Mouse (Mus musculus) left cerebral cortex, adult 9 months (tissue): Measurements from ENCODE around the gene Hoxc5.

Source experiments
- DNase-seq, 2 experiments: peaks; one replicate each; pipeline ENCODE4 v3.0.0; 2022; ENCODE audit warnings: low spot score in 2 of 2

Gene Hoxc5

DNA sequence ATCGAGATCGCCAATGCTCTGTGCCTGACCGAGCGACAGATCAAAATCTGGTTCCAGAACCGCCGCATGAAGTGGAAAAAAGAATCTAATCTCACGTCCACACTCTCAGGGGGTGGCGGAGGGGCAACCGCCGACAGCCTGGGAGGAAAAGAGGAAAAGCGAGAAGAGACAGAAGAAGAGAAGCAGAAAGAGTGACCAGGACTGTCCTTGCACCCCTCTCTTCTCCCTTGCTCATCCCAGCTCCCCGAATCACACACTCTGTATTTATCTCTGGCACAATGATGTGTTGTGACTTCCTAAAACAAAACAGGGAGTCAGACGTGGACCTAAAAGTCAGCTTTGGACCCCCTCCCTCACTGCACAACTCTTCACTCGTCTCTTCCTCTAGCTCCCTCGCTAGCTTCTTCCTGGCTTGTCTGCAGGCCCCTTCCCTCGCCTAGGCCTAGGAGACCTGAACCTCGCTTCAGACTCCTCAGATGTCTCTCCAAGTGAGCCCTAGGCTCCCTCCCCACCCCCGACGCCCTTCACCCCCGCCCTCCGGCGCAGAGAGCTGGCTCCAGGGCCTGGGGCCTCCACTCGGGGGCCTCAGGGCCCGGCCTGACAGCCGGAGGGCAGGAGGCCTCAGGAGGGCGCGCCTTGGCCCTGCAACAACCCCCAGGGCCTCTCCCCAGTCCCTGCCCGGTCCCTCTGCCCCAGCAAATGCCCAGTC, 43.8 kb downstream of the Hoxc5 start:
- DNase-seq: no peak

DNA sequence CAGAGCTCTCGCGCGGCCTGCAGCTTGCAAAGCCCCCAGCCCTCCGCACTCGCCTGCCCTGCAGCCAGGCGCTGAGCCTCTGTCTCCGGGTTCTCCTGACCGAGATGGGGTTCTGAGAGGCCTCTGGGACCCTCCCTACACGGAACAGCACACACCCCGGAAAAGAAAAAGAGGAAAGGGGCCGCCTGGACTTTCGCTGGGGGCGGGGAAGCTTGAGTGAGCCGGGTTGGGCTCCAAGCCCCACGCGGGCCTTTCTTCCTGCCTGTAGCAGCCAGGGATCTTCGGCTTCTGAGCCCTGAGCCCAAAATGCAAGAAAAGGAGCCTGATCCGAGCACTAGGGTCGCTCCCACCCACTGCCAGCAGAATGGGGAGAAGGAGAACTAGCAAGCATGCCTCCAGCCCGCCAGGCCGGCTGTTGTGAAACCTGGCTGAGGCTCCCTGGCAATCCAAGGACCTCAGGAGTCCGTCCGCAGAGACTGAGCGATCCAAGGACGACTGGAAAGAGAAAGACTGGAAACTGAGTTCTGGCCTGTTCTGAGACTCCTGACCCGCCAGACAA, 44.8 kb downstream of the Hoxc5 start:
- no peak for DNase-seq

DNA sequence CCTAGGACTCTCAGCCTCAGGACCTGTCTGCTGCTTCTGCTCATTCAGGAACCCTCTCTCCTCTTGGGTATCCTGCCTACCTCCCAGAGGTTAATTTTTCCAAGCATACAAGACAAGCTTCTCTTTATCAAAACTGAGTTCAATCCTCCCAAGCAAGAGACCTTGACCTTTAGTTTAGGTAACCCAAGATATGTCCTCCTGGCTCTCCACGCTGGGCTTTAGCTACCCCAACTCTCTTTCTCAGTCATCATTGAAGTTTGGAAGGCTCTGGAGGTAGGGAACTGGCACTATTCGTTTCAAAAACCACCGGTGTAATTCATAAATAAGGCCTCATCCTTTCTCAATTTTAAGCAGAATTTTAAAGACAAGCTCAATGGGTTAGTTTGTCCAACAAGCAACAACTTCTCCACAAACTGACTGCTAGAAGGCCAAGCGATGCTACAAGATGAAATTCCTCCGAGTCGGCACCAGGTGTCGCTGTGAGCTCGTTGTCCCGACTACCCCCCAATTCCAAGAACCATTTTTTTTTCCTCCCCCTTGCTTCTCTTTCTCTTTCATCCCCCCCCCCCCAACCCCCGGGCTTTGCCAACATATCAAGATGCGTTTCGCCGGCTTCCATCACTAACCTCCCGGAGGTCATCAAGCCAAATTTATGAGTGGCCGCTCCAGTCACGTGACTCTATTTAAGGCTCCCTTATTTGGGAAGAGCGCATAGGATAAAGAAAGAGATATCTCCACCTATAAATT, 46.2 kb downstream of the Hoxc5 start:
- no peak for DNase-seq

DNA sequence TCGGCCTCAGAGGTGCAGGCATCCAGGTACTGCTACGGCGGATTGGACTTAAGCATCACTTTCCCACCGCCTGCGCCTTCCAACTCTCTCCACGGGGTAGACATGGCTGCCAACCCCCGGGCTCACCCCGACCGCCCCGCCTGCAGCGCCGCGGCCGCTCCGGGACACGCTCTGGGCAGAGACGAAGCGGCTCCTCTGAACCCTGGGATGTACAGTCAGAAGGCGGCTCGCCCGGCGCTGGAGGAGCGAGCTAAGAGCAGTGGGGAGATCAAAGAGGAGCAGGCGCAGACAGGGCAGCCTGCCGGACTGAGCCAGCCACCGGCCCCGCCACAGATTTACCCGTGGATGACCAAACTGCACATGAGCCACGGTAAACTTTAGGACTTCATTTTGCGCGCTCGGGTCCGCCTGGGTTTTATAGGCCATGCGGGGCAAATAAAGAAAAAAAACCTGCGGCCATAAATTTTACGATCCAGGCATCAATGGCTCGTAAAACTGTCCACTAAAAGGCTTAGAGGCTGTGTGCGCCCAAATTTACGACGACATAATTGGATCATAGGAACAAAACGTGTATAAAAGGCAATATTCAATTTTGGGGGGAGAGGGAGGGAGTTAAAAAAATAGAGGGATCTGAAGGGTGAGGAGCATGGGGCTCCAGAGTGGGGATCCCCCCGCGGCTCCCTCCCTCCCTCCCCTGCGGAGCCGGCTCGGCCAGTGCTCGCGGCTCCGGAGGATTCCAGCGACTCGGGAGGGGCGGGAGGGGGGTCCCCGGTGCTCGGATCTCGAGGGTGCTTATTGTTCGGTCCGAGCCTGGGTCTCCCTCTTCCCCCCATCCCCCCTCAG, 47.1 kb downstream of the Hoxc5 start:
- DNase-seq: no peak

DNA sequence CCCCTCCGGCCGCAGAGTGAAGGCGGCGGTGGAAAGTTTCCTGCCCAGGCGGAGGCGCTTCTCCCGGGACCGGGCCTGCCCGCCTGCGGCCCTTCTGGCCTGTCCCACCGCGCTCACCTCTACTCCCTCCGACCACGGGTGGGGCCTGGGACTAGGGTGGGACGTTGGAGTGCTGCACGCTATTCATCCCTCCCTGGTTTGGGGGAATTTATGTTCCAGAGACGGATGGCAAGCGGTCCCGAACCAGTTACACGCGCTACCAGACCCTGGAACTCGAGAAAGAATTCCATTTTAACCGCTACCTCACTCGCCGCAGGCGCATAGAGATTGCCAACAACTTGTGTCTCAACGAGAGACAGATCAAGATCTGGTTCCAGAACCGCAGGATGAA, 47.8 kb downstream of the Hoxc5 start:
- no peak for DNase-seq

DNA sequence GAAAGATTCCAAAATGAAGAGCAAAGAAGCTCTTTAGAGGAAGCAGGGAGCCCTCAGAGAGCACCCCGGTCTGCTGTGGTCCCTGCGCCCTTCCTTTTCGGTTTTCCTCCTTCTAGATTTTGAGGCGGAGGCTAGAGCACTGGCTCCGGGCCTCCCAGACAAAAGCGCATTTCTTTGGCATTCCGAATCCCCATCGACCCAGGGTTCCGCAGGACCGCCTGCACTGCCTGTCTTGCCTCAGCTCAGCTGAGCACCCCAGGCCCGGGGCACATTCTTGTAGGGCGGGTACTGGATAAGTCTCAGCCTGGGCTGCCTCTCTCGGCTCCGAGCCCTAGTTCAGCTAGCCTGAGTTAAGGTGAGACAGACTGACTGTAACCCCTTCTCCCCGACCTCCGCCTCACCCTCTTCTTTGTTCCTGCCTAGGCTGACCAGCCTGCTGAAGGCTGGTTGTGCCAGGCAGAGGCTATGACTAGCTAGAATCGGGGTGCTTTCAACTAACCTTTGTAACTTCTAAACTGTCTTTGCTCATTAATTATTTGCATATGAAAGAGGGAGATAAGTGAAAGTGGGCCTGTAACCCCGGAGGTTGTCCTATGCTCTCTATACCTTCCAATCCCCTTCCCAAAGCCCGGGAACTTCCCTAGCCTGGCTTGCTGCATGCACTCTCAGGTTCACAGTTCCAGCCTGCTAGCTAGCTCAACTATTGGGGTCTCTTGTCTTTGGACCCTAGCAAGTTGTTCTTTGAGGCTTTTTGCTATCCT, 48.3 kb downstream of the Hoxc5 start:
- DNase-seq: no peak

DNA sequence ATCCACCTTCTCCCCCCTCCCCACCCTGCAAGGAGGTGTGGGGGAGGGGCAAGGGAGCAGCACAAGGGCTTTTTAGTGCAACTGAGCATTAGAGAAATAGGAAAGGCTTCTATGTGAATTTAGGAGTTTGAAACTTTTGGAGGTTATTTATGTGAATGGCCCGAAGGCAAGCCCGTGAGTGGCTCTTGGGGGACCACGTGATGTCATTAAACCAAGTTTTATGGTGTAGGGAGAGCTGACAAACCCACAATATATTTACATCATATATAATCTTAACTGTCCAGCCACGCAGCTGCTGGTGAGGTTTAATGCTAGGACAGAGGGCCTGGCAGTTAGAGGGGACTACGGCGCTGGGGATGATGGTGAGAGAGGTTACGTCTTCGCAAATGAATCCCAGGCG, 51.4 kb downstream of the Hoxc5 start, which contains the start of gene Hoxc4:
Gene Hoxc4, plus strand, starts transcription at position 299 of the 400 bp plus-strand sequence.
- DNase-seq: no peak

DNA sequence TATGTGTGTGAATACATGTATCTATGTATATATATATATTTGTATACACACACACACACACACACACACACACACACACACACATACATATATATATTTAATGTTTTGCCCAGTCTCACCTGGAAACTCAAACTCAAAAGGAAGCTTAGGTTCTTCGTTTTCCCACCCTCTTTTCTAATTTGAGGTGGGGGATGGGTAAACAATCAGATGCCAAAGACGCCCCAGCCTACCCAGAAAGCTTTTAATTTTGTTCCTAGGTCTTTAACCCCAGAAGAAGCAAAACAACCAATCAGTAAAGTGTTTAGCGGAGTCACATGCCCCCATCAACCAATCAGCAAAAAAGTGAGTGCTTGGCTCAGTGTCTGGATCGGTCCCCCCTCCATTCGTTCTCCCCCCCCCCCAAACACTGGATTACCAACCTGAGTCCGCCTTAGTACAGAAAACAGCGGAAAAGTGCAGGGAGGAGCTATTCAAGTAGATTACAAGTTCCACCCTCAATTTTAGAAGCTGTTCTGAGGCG, 53.7 kb downstream of the Hoxc5 start:
- no peak for DNase-seq

DNA sequence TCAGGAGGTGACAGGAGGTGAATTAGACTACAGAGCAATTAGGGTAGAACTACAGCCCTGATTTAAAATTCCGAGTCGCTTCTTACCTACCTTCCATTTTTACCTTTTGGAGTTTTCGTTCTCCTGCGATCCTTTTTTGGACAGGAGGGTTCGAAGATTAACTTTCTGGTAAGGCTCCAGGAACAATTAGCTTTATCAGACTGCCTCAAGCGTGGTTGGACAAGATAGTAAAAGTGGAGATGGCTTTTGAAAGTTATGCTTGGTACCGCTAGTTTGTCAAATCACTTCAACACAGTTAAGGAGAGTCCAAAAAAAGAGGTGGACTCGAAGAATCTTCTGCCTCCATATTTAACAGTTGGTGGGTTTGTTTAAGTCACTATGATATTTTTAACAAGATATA, 54.3 kb downstream of the Hoxc5 start:
- DNase-seq: no peak

DNA sequence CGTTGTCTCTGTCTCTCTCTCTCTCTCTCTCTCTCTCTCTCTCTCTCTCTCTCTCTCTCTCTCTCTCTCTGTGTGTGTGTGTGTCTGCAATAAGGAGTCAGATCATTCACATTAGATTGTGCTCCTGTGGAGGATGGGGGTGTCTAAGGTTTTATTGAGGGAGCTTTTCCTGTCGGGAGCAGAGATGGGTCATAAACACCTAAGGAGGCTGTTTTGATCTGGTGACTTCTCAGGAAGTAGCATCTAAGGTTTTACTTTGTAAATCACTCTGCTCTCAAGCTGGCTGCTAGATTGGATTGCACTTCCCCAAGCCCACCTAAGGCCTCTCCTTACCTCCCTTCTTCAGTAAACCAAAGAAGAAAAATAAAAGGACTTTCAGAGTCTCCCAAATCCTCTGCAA, 56.9 kb downstream of the Hoxc5 start:
- no peak for DNase-seq

DNA sequence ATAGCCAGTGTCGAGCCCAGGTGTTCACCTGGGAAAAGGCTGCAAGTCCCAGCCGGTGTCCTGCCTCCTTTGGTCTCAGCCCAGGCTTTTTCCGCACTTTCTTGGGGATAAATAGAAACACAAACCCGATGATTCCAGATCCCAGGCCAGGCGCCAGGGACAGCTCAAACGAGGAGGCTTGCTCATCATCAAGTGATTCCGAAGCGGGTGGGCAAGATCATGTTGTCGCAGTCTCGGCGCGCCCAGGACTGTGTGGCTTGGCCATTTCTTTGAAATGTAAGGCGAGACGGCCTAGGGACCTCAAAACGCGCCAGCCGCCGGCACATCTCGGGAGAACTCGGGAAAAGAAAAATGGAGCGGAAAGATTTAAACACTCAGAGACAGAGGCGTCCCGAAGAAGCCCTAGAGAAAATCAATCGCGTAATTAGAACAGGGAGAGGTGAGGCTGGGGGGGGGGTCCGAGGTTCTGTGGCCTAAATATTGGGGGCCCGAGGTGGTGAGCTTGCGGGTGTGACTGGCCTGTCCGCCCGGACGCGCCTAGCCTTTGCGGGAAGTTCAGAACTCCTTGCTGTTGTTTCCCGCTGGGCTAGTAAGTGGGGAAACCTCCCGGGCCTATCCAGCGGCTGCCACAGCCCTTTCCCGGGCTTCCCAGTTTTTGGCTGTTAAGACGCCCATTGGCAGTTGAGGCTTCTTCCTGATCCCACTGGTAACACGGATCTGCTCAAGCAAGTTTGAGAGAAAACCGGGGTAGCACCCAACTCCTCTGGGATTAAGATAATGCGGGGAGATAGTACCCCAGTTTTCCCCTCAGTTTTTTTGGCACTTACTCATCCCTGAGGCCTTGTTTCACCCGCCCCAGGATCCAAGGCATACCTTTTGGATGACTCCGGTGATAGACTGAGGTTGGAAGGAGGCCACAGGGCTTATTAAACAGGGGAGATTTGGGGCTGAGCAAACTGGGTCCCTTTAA, 60.3 kb downstream of the Hoxc5 start:
- no peak for DNase-seq

DNA sequence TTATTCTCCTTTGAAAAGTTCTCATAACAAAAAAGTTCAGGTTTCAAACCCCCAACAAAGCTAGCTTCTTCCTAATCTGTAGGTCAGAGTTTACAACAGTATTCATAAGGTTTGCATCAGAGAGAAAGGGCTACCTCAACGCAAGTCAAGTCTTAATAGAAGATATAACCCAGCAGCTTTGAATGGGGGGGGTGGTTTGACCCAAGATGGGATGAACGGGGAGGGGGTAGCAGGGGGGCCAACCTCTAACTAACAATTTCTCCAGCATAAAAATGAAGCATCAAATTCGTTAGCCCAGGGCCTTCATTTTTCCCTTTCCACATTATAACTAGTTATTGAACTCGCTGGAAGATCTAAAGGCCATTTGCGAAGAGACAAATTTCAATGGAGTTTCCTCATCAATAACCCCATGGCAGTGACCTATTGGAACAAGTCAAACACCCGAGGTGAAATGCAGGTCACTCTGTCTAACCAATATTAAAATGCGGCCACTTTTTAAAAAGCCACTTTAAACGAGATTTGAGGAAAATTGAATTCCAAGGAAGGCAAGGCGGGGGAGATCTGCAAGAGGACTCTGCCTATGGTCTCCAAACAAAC, 61.8 kb downstream of the Hoxc5 start:
- DNase-seq: no peak

DNA sequence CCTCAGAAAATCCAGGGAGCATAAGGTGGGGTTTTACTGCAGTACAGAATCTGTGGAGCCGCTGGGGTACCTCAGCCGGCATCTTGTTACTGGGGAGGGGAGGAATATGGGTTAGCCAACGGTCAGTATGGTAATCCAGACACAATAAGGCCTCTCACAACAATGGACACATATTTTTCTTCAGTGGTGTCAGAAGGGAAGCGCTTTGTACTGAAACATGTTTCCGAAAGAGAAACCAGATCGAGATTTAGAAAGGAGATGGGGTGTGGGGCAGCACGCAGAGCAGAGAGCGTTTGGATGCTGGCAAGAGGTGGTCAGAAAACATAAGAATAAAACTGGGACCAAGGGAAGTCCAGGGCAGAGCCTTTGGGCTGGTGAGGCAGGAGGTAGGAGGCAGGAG, 62.9 kb downstream of the Hoxc5 start:
- DNase-seq: no peak

DNA sequence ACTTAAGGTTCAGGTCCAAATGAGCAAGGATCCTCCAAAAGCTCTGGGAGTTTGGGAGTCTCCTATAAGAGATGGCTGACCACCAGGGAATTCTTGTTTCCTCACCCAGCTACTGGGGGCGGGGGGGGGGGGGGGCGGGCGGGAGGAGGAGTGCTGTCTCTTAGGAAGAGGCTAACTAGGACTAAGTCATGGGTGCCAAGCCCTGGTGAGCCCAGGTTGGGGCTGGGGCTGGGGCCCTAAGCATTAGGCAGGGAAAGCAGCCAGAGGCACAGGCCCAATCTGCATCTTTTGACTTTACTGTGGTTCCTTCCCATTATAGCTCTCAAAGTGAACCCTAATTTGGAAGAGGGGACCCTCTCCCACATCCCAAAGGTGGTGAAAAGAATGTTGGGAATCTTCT, 64.9 kb downstream of the Hoxc5 start:
- DNase-seq: no peak

DNA sequence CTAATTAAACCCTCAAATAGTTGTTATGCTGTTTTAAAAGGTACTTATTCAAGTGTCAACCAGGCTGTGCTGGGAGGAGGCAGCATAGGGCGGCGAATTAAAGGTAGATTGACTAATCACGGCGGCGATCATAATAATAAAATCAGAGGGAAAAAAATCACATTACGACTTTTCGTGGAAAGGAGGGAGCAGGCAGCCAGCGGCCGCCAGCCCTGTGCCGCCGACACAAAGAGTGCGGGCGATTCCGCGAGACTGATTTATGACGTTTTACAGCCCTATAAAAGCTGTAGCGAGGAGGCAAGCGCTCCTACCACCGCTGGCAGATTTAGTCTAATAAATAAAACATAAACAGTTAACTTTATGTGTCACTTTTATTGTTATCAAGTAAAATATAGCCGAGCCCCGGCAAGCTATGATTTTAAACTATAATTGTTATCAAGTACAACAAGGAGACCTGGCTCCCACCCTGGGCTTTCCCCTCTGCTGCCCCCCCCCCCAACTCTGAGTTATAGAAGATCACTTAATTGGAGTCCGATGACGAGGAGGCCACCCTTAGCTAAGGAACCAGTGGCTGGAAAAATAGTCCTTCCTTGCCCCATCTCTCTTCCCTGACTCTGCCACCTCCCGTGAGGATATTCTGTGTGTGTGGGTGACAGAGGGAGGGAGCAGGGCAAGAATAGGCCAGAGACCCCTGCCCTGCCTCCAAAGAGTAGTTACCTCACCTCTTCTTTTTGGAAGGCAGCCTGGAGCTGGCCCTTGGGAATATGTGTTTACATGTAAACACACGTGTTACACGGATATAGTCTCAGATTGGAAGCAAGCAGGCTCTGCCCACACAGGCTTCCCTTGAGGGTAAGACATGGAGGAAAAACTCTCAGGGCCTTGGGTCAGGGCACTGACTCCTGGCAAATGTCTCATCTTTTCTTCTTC, 65.7 kb downstream of the Hoxc5 start:
- DNase-seq: no peak

DNA sequence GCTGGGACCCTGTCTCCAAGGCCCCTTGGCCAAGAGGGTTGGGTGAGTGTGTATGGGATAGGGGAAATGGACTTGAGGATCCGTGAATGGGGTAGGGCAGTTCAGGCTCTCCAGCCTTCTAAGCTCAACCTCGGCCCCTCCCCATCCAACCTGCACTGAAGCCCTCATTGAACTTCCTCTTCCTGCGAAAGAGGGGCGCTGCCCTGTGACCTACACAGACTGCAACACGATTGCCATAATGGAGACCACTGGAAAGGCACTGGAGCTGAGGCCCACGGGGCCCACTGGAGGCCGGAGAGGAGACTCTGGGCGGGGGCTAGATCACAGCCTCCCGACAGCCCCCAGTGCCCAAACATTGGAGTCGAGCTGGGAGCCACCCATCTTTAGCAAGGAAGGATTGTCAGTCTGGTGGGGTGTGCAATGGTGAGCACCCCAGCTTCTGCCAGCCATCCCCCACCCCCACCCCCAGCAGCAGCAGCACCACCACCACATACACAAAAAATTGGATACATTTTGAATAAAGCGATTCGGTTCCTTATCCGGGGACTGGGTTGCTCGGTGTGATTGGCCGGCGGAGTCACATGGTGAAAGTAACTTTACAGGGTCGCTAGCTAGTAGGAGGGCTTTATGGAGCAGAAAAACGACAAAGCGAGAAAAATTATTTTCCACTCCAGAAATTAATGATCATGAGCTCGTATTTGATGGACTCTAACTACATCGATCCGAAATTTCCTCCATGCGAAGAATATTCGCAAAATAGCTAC, 67.0 kb downstream of the Hoxc5 start:
- DNase-seq: no peak

DNA sequence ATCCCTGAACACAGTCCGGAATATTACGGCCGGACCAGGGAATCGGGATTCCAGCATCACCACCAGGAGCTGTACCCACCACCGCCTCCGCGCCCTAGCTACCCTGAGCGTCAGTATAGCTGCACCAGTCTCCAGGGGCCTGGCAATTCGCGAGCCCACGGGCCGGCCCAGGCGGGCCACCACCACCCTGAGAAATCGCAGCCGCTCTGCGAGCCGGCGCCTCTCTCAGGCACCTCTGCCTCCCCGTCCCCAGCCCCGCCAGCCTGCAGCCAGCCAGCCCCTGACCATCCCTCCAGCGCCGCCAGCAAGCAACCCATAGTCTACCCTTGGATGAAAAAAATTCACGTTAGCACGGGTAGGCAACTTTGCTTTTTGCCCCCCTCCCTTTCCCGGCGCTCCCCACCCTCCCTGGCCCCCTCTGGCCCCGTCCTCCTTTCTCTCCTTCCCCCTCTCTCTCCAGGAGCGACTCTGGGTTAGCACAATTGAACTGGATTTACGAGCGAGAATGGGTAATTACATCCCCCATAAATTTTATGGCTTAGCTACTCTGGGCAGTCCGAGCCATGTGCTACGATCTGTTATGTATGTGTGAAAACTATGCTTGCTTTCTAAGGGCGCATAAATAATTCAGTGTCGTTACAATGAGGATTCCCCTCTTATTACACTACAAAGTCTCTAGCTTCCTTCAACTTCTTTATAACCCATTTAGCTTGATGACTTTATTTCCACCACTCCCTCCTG, 67.7 kb downstream of the Hoxc5 start:
- no peak for DNase-seq
